Mouse (Mus musculus): ENCODE data around the gene Slc2a1. TPM values are rescaled to one million over a fixed set of nuclear protein-coding genes. Genes with fewer than 3 reads are reported as not detected.

Slc2a1 gene
- polyA plus RNA-seq, 1 experiment from 2014 or later, result 94.2 TPM

DNA sequence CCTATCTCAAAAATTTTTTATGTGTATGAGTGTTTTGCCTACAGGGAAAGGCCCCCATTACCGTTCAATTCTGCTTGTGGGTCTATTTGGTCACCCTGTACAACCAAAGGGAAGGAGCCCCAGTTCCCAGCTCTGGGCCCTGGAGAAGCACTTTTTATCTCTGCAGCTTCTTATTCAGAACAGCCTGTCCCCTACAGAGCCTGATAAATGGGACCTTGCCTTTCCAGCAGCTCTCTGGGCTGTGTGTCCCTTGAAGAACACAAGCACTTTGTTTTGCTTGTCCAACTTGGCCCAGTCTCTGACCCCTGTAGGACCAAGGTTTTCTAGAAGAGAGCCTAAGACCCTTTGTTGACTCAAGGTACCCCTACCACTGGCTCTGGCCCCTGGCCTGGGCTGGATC, 20.6 kb downstream of the Slc2a1 start:
- peaks cover 82% of the 10 kb centered on the region for H3K36me3 ChIP-seq (ENCODE audit: control insufficient read depth, insufficient read depth, low read length)
- H3K27ac ChIP-seq (replicated peaks; ENCODE audit: low read depth, low read length), result no peak overlapping the region
- no peaks in the 10 kb centered on the region for H3K27me3 ChIP-seq (replicated peaks; ENCODE audit: control insufficient read depth, insufficient read depth, low read length)
- DNase-seq (ENCODE audit: low spot score), result no peak
- H3K9me3 ChIP-seq (ENCODE audit: control insufficient read depth, low read length), result no peaks in the 10 kb centered on the region
- no peak overlapping the region for H3K4me3 ChIP-seq (ENCODE audit: low read depth, low read length)
- ATAC-seq (ENCODE audit: low read depth), result no peak
- no peak overlapping the region for H3K4me2 ChIP-seq (ENCODE audit: low read depth, low read length)
- 88% methylated on average over 1 of the region's 1 CpGs for WGBS
- no peaks in the 10 kb centered on the region for H3K4me1 ChIP-seq (ENCODE audit: control insufficient read depth, insufficient read depth, low read length)
- no peak overlapping the region for H3K9ac ChIP-seq (ENCODE audit: low read depth, low read length)

DNA sequence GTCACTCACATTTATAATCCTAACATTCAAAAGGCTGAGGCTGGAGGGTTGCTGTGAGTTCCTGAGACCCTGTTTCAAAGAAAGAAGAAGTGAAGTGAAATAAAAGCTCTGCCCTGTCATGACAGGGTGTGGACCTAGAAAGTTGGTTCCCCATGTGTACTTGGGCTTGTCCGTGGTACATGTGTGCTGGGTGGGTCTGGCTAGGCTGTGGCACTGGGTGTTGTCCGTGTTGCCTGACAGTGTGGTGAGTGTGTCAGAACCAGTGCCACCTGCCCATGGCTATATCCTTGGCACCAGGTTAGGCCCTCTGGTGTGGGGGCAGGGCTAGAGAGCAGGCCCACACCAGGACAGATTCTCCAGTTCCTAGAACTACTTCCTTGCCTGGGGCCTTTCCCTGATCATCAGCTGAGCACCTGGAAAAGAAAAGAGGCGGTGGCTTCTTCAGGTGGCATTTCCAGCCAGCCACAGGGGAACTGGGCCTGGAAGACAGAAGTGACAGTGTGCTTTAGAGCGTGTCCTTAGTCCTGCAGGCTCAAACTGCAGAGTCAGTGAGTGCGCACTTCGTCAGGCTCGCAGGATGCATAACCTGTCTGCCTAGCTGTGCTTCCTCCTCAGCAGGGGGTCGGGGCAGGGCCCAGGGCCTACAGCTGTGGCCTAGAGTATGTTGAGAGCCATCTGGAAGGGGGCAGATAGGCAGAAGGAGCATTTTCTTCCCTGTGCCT, 22.8 kb downstream of the Slc2a1 start:
- Histone ChIP-seq H3K4me3 (ENCODE audit: low read depth, low read length) (no peak overlapping the region), H3K4me2 (ENCODE audit: low read depth, low read length) (no peak overlapping the region), H3K27ac (replicated peaks; ENCODE audit: low read depth, low read length) (no peak overlapping the region), H3K36me3 (ENCODE audit: control insufficient read depth, insufficient read depth, low read length) (peaks cover 82% of the 10 kb centered on the region), H3K9me3 (ENCODE audit: control insufficient read depth, low read length) (no peaks in the 10 kb centered on the region), H3K9ac (ENCODE audit: low read depth, low read length) (no peak overlapping the region), H3K27me3 (replicated peaks; ENCODE audit: control insufficient read depth, insufficient read depth, low read length) (no peaks in the 10 kb centered on the region), H3K4me1 (ENCODE audit: control insufficient read depth, insufficient read depth, low read length) (no peaks in the 10 kb centered on the region)
- DNase-seq (ENCODE audit: low spot score) (no peak), ATAC-seq (ENCODE audit: low read depth) (no peak)
- 79% methylated on average over 8 of the region's 8 CpGs for WGBS

DNA sequence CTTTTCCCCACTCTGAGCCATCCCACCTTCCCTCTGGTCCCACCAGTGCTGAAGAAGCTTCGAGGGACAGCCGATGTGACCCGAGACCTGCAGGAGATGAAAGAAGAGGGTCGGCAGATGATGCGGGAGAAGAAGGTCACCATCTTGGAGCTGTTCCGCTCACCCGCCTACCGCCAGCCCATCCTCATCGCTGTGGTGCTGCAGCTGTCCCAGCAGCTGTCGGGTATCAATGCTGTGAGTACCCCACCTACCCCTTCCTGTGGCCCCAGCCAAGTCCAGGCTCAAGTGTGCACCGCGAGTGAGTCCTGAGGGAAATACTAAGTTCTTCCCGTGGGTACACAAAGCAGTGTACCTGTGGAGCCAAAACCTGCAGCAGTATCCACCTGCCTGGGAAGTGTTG, 24.8 kb downstream of the Slc2a1 start:
- ATAC-seq (ENCODE audit: low read depth) (no peak), DNase-seq (ENCODE audit: low spot score) (no peak)
- 84% methylated on average over 13 of the region's 13 CpGs for WGBS
- no peaks in the 10 kb centered on the region; the same call in 1 of the 2 replicates for H3K4me1 ChIP-seq (ENCODE audit: control insufficient read depth, insufficient read depth, low read length)
- no peak overlapping the region for H3K9ac ChIP-seq (ENCODE audit: low read depth, low read length)
- H3K36me3 ChIP-seq (ENCODE audit: control insufficient read depth, insufficient read depth, low read length), result peaks cover 84% of the 10 kb centered on the region
- no peak overlapping the region for H3K27ac ChIP-seq (replicated peaks; ENCODE audit: low read depth, low read length)
- no peaks in the 10 kb centered on the region for H3K9me3 ChIP-seq (ENCODE audit: control insufficient read depth, low read length)
- no peak overlapping the region for H3K4me2 ChIP-seq (ENCODE audit: low read depth, low read length)
- H3K27me3 ChIP-seq (replicated peaks; ENCODE audit: control insufficient read depth, insufficient read depth, low read length), result no peaks in the 10 kb centered on the region
- H3K4me3 ChIP-seq (ENCODE audit: low read depth, low read length), result no peak overlapping the region

DNA sequence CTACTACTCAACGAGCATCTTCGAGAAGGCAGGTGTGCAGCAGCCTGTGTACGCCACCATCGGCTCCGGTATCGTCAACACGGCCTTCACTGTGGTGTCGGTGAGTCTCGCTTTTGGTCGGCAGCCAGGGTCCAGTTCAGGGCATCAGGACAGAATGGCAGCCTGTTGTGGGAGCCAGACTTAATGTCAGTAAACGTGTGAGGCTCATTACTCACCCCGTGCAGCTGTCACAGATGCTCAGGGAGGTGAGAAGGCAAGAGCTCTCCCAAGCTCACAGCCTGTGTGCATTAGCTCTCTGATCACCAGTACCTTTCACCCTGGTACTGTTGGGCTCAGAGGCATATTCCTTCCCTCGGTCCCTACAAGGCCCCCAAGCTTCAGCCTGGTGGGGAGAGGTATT, 25.3 kb downstream of the Slc2a1 start:
- H3K27ac ChIP-seq (replicated peaks; ENCODE audit: low read depth, low read length), result no peak overlapping the region
- ATAC-seq (ENCODE audit: low read depth) (no peak), DNase-seq (ENCODE audit: low spot score) (no peak)
- H3K9ac ChIP-seq (ENCODE audit: low read depth, low read length), result no peak overlapping the region
- WGBS, result 85% methylated on average over 13 of the region's 13 CpGs
- H3K9me3 ChIP-seq (ENCODE audit: control insufficient read depth, low read length), result no peaks in the 10 kb centered on the region
- H3K4me2 ChIP-seq (ENCODE audit: low read depth, low read length), result no peak overlapping the region
- H3K4me3 ChIP-seq (ENCODE audit: low read depth, low read length), result no peak overlapping the region
- peaks cover 78% of the 10 kb centered on the region for H3K36me3 ChIP-seq (ENCODE audit: control insufficient read depth, insufficient read depth, low read length)
- no peaks in the 10 kb centered on the region for H3K27me3 ChIP-seq (replicated peaks; ENCODE audit: control insufficient read depth, insufficient read depth, low read length)
- no peaks in the 10 kb centered on the region; the same call in 1 of the 2 replicates for H3K4me1 ChIP-seq (ENCODE audit: control insufficient read depth, insufficient read depth, low read length)

DNA sequence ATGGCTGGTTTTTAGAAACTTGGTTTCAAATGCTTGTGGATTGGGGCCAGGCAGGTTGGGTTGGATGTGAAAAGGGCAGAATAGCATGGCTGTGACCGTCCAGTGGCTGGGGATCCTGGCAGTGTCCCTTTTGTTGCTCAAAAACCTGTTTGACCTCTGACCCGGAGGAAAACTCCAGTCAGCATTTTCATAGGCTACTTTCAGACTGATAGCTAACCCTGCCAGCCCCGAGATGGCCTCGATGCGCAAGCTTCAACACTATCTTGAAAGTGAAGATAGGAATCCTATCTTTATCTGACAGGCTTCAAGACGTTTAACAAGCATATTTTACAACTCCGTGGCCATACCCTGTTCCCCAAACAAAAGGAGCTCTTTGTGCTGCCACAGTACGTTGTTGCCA, 28.8 kb downstream of the Slc2a1 start:
- Histone ChIP-seq H3K9me3 (ENCODE audit: control insufficient read depth, low read length) (no peaks in the 10 kb centered on the region), H3K4me2 (ENCODE audit: low read depth, low read length) (no peak overlapping the region), H3K9ac (ENCODE audit: low read depth, low read length) (peak overlapping the region; percentile 30; the same call in 1 of the 2 replicates), H3K4me1 (ENCODE audit: control insufficient read depth, insufficient read depth, low read length) (no peaks in the 10 kb centered on the region; the same call in 1 of the 2 replicates), H3K4me3 (ENCODE audit: low read depth, low read length) (no peak overlapping the region), H3K27ac (replicated peaks; ENCODE audit: low read depth, low read length) (no peak overlapping the region), H3K27me3 (replicated peaks; ENCODE audit: control insufficient read depth, insufficient read depth, low read length) (no peaks in the 10 kb centered on the region), H3K36me3 (ENCODE audit: control insufficient read depth, insufficient read depth, low read length) (peaks cover 56% of the 10 kb centered on the region)
- no peak for ATAC-seq (ENCODE audit: low read depth)
- no peak for DNase-seq (ENCODE audit: low spot score)
- WGBS, result 82% methylated on average over 8 of the region's 8 CpGs

DNA sequence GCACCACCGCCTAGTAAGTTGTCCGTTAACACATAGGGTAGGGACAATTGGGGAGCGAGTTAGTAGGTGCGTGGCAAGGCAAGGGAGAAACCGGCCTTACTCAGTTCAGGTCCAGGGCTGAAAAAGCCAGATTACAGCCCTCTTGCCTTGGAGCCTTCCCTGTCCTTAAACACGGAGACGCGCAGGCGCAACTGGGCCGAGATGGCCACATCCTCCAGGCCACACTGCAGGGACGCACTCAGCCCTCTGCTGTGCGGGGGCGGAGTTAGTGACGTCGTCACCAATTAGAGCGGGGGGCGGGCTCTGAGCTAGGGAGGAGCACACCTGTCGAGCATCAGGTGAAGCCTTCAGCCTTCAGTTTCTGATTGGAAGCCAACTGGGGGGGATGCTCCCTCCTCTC, 29.7 kb downstream of the Slc2a1 start:
- no peaks in the 10 kb centered on the region for H3K27me3 ChIP-seq (replicated peaks; ENCODE audit: control insufficient read depth, insufficient read depth, low read length)
- peak overlapping the region; percentile 48; the same call in 1 of the 2 replicates for H3K27ac ChIP-seq (replicated peaks; ENCODE audit: low read depth, low read length)
- peak; percentile 87 for DNase-seq (ENCODE audit: low spot score)
- peak overlapping the region; percentile 30; the same call in 1 of the 2 replicates for H3K9ac ChIP-seq (ENCODE audit: low read depth, low read length)
- peaks cover 48% of the 10 kb centered on the region for H3K36me3 ChIP-seq (ENCODE audit: control insufficient read depth, insufficient read depth, low read length)
- peak overlapping the region; percentile 16 for H3K4me3 ChIP-seq (ENCODE audit: low read depth, low read length)
- peak overlapping the region; percentile 49 for H3K4me2 ChIP-seq (ENCODE audit: low read depth, low read length)
- no peaks in the 10 kb centered on the region; the same call in 1 of the 2 replicates for H3K4me1 ChIP-seq (ENCODE audit: control insufficient read depth, insufficient read depth, low read length)
- WGBS, result 10% methylated on average over 18 of the region's 18 CpGs
- peak; percentile 84 for ATAC-seq (ENCODE audit: low read depth)
- H3K9me3 ChIP-seq (ENCODE audit: control insufficient read depth, low read length), result no peaks in the 10 kb centered on the region

DNA sequence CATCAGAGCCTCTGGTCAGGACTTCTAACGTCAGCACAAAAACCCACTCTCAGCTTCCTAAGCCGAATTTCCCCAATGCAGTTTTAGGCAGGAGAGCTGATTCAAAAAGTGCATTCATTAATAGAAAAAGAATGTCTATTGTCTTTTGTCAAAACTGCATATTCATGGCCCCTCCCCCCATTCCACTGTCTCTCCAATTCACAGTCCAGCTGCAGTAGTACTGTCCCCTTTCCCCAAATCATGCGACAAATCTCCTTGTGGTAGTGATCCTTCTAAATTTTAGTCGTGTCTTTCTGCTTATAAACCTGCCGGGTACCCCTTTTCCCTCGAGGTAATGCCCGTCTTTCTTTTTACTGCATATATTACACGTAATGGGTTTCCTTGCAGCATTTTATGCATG, 30.3 kb downstream of the Slc2a1 start:
- no peaks in the 10 kb centered on the region; the same call in 1 of the 2 replicates for H3K4me1 ChIP-seq (ENCODE audit: control insufficient read depth, insufficient read depth, low read length)

DNA sequence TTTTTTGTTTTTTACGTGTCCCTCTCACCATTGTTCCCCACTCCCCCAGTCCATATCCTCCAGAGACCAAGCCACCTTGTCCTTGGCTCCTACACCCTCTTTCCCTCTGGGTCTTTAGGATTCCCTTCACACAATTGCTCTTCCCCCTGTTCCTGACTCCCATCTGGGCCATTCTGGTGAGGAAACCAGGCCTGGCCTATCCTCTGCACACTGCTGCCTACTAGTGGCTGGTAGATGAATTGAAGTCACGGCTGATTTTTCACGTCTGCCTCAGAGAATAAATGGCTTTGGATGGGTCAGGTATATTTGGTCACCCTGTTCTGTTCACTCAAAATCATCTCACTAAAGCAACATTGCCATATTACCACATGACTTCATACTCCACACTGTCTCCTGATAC, 31.6 kb downstream of the Slc2a1 start:
- 51% methylated on average over 3 of the region's 3 CpGs for WGBS
- no peak for DNase-seq (ENCODE audit: low spot score)
- no peak for ATAC-seq (ENCODE audit: low read depth)

More for the DNA sequence above, 30.3 kb downstream of the Slc2a1 start:
- Histone ChIP-seq H3K4me3 (ENCODE audit: low read depth, low read length) (no peak overlapping the region), H3K9me3 (ENCODE audit: control insufficient read depth, low read length) (no peaks in the 10 kb centered on the region), H3K27me3 (replicated peaks; ENCODE audit: control insufficient read depth, insufficient read depth, low read length) (no peaks in the 10 kb centered on the region), H3K27ac (replicated peaks; ENCODE audit: low read depth, low read length) (no peak overlapping the region; the same call in 1 of the 2 replicates), H3K9ac (ENCODE audit: low read depth, low read length) (no peak overlapping the region), H3K36me3 (ENCODE audit: control insufficient read depth, insufficient read depth, low read length) (peaks cover 42% of the 10 kb centered on the region), H3K4me2 (ENCODE audit: low read depth, low read length) (peak overlapping the region; percentile 49; the same call in 1 of the 2 replicates)
- DNase-seq (ENCODE audit: low spot score), result no peak
- 54% methylated on average over 8 of the region's 8 CpGs for WGBS
- ATAC-seq (ENCODE audit: low read depth), result no peak

DNA sequence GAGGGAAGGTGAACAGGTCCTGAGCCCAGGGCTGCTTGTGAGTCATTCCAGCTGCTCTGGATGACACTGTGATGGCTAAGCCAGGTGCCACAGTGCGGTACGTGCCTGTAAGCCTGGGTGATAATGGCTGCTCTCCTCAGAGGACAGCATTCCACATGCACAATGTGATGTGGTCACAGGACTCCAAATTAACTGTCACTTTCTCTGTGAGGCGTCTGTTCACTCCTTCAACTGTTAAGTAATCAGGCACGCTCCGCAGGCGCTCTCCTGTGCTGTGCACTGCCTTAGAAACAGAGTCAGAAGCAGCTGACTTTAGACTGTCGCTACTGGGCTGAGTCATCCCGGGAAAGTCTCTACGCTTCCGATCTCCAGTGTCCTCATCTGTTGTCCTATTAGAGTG, 32.7 kb downstream of the Slc2a1 start:
- WGBS, result 58% methylated on average over 9 of the region's 10 CpGs
- DNase-seq (ENCODE audit: low spot score) (peak; percentile 23), ATAC-seq (ENCODE audit: low read depth) (0 out of 2 replicates have a peak, but pooled peaks have one; percentile 5)
- Histone ChIP-seq H3K9ac (ENCODE audit: low read depth, low read length) (no peak overlapping the region), H3K27ac (replicated peaks; ENCODE audit: low read depth, low read length) (no peak overlapping the region), H3K36me3 (ENCODE audit: control insufficient read depth, insufficient read depth, low read length) (peaks cover 18% of the 10 kb centered on the region), H3K4me1 (ENCODE audit: control insufficient read depth, insufficient read depth, low read length) (no peaks in the 10 kb centered on the region; the same call in 1 of the 2 replicates), H3K4me3 (ENCODE audit: low read depth, low read length) (no peak overlapping the region), H3K27me3 (replicated peaks; ENCODE audit: control insufficient read depth, insufficient read depth, low read length) (no peaks in the 10 kb centered on the region), H3K4me2 (ENCODE audit: low read depth, low read length) (no peak overlapping the region), H3K9me3 (ENCODE audit: control insufficient read depth, low read length) (no peaks in the 10 kb centered on the region)

More for the DNA sequence above, 31.6 kb downstream of the Slc2a1 start:
- Histone ChIP-seq H3K36me3 (ENCODE audit: control insufficient read depth, insufficient read depth, low read length) (peaks cover 28% of the 10 kb centered on the region), H3K4me1 (ENCODE audit: control insufficient read depth, insufficient read depth, low read length) (no peaks in the 10 kb centered on the region; the same call in 1 of the 2 replicates), H3K9ac (ENCODE audit: low read depth, low read length) (no peak overlapping the region), H3K9me3 (ENCODE audit: control insufficient read depth, low read length) (no peaks in the 10 kb centered on the region), H3K27me3 (replicated peaks; ENCODE audit: control insufficient read depth, insufficient read depth, low read length) (no peaks in the 10 kb centered on the region), H3K27ac (replicated peaks; ENCODE audit: low read depth, low read length) (no peak overlapping the region), H3K4me2 (ENCODE audit: low read depth, low read length) (no peak overlapping the region), H3K4me3 (ENCODE audit: low read depth, low read length) (no peak overlapping the region)
